Mouse (Mus musculus) megakaryocyte, embryonic 14.5 days (primary cell): Measurements from ENCODE around the gene Olfr139. TPM values are rescaled to one million over a fixed set of nuclear protein-coding genes. Genes with fewer than 3 reads are reported as not detected.

Source experiments
- H3K27me3 ChIP-seq: replicated peaks from 2 replicates; pipeline ENCODE3; 2012; ENCODE audit warnings: inconsistent platforms
- H3K36me3 ChIP-seq: replicated peaks from 2 replicates; pipeline ENCODE3; 2012; ENCODE audit warnings: low read length, inconsistent platforms, mixed read lengths
- H3K4me1 ChIP-seq: 2 replicates; pipeline ENCODE4 v1.6.1; 2012; ENCODE audit warnings: inconsistent platforms
- H3K4me3 ChIP-seq: replicated peaks from 2 replicates; pipeline ENCODE3; 2012; ENCODE audit warnings: moderate library complexity, mild to moderate bottlenecking, inconsistent platforms
- H3K9me3 ChIP-seq: 2 replicates; pipeline ENCODE4 v1.6.1; 2012; ENCODE audit warnings: inconsistent platforms
- FLI1 ChIP-seq: IDR thresholded peaks from 2 replicates; pipeline ENCODE4 v1.6.1; 2012; ENCODE audit warnings: low read length, inconsistent platforms, mixed read lengths
- GATA1 ChIP-seq: IDR thresholded peaks from 3 replicates; pipeline ENCODE4 v1.6.1; 2012; ENCODE audit warnings: mixed read lengths, low read length, inconsistent platforms, borderline replicate concordance
- polyA plus RNA-seq: library from polyadenylated mRNA; stranded (reverse); fragments of >175 nt; gene quantifications from 2 replicates; pipeline ENCODE4 v1.2.3, GENCODE M21; 2012; ENCODE audit warnings: low replicate concordance; ENCODE audit not compliant: insufficient read depth

Gene Olfr139
- polyA plus RNA-seq: not detected in 2 replicates

DNA sequence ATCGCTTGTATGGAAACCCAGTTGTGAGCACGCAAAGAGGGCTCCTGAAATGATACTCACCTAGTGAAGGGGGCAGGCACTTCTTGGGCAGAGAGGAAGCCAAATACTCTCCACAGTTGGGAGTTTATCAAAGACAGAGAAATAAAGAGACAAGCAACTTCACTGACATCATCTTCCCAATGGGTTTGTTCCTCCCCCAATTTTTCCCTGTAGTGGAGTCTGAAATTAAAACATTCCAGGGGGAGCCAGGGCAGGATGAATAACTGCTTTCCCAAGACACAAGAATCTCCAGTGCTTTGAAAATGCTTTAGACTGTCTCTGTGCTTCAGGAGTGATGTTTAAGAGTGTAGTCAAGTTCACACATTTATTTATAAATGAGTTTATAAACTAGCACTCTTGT, at the start of gene Olfr139, which contains the start of gene Olfr399:
TSS of gene Olfr139 (minus strand) at position 101 of the 400 bp plus-strand sequence.
TSS of gene Olfr399 (minus strand) at position 165 of the 400 bp plus-strand sequence.
- TF ChIP-seq GATA1 (no peak), FLI1 (no peak)
- Histone ChIP-seq H3K4me1 (no peaks in the 10 kb centered on the region), H3K27me3 (no peaks in the 10 kb centered on the region), H3K9me3 (peaks cover 6% of the 10 kb centered on the region; the same call in 1 of the 2 replicates), H3K4me3 (no peak within 1 kb of the TSS), H3K36me3 (no peaks in the 10 kb centered on the region)

GRCm38 (mm10) chr11:74105066-74105465, 48.7 kb upstream of the Olfr139 start:
- Histone ChIP-seq H3K9me3 (peaks cover 13% of the 10 kb centered on the region), H3K4me1 (peaks cover 7% of the 10 kb centered on the region; the same call in 1 of the 2 replicates), H3K4me3 (peak overlapping the region; percentile 10), H3K36me3 (no peaks in the 10 kb centered on the region), H3K27me3 (no peaks in the 10 kb centered on the region)
- TF ChIP-seq GATA1: no peak
- no peak for TF ChIP-seq FLI1

- no peak overlapping the region for H3K4me3 ChIP-seq
- peaks cover 7% of the 10 kb centered on the region; the same call in 1 of the 2 replicates for H3K4me1 ChIP-seq
- TF ChIP-seq FLI1 (no peak), GATA1 (no peak)
- H3K36me3 ChIP-seq: no peaks in the 10 kb centered on the region
- no peaks in the 10 kb centered on the region for H3K27me3 ChIP-seq
- peaks cover 8% of the 10 kb centered on the region; the same call in 1 of the 2 replicates for H3K9me3 ChIP-seq
These were observed 45.2 kb upstream of the Olfr139 start for GRCm38 (mm10) chr11:74101507-74101906.

- no peak overlapping the region for H3K4me3 ChIP-seq
- H3K9me3 ChIP-seq: peaks cover 8% of the 10 kb centered on the region; the same call in 1 of the 2 replicates
- H3K27me3 ChIP-seq: no peaks in the 10 kb centered on the region
- TF ChIP-seq GATA1 (no peak), FLI1 (no peak)
- H3K36me3 ChIP-seq: no peaks in the 10 kb centered on the region
- peaks cover 7% of the 10 kb centered on the region; the same call in 1 of the 2 replicates for H3K4me1 ChIP-seq
These were observed 44.4 kb upstream of the Olfr139 start for GRCm38 (mm10) chr11:74100724-74101123.

DNA sequence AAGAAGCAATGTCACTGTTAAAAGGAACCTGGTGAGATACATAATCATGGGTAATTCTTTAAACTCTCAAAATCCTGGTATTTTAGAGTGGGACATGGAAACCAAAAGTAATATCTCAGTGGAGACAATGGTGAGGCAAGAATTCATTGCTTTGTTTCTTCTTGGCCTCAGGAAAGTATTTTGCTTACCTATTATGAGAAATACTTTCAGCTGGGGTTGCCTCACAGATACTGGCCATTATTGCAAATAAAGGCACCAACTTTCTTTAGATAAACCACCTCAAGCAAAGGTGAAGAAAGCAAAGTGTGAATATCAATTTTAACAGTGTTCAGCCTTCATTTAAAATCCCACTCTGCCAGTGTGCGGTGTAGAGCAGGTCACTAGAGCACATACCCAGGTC, 13.3 kb upstream of the Olfr139 start, which contains the start of gene Zfp616:
TSS of gene Zfp616 (plus strand) at position 301 of the 400 bp plus-strand sequence.
- TF ChIP-seq GATA1 (no peak), FLI1 (no peak)
- Histone ChIP-seq H3K9me3 (0 out of 2 replicates have a peak, but pooled peaks cover 5% of the 10 kb centered on the region), H3K27me3 (no peaks in the 10 kb centered on the region), H3K4me3 (no peak within 1 kb of the TSS), H3K36me3 (no peaks in the 10 kb centered on the region), H3K4me1 (no peaks in the 10 kb centered on the region)

GRCm38 (mm10) chr11:74051347-74051746, 5.0 kb downstream of the Olfr139 start:
- TF ChIP-seq GATA1: no peak
- TF ChIP-seq FLI1: no peak
- H3K27me3 ChIP-seq: no peaks in the 10 kb centered on the region
- H3K36me3 ChIP-seq: no peaks in the 10 kb centered on the region
- no peaks in the 10 kb centered on the region for H3K4me1 ChIP-seq
- no peak overlapping the region for H3K4me3 ChIP-seq
- peaks cover 6% of the 10 kb centered on the region; the same call in 1 of the 2 replicates for H3K9me3 ChIP-seq

Other genes with a start within 250 kb of the Olfr139 start
- gene Olfr392, start 239.5 kb downstream of the Olfr139 start, polyA plus RNA-seq: not detected in 2 replicates
- gene Olfr393, start 205.1 kb downstream of the Olfr139 start, polyA plus RNA-seq: not detected in 2 replicates
- 0.49 TPM in 1 of 2 replicates, not detected in the other for gene Olfr394, start 165.8 kb downstream of the Olfr139 start, polyA plus RNA-seq
- gene Olfr395, start 147.3 kb downstream of the Olfr139 start, polyA plus RNA-seq: not detected in 2 replicates
- gene Olfr23, start 119.9 kb downstream of the Olfr139 start, polyA plus RNA-seq: not detected in 2 replicates
- not detected in 2 replicates for gene Olfr397, start 95.7 kb downstream of the Olfr139 start, polyA plus RNA-seq
- not detected in 2 replicates for gene Olfr398, start 66.1 kb downstream of the Olfr139 start, polyA plus RNA-seq
- gene Olfr399, start 64 bp upstream of the Olfr139 start, polyA plus RNA-seq: not detected in 2 replicates
- gene Zfp616, start 13.4 kb upstream of the Olfr139 start, polyA plus RNA-seq: not detected in 2 replicates
- not detected in 2 replicates for gene Olfr401, start 57.2 kb upstream of the Olfr139 start, polyA plus RNA-seq
- not detected in 2 replicates for gene Olfr402, start 97.0 kb upstream of the Olfr139 start, polyA plus RNA-seq
- gene Olfr403, start 129.7 kb upstream of the Olfr139 start, polyA plus RNA-seq: not detected in 2 replicates
- gene Olfr43, start 154.8 kb upstream of the Olfr139 start, polyA plus RNA-seq: not detected in 2 replicates
- not detected in 2 replicates for gene Olfr406, start 203.3 kb upstream of the Olfr139 start, polyA plus RNA-seq
- gene Olfr59, start 227.2 kb upstream of the Olfr139 start, polyA plus RNA-seq: not detected in 2 replicates